Mouse (Mus musculus) midbrain, embryonic 14.5 days (tissue): ENCODE measurements around the gene Lrp5. TPM values are rescaled to one million over a fixed set of nuclear protein-coding genes. Genes with fewer than 3 reads are reported as not detected.

ENCODE experiments used
- ATAC-seq: fragments of 200-750 bp; cut with Nextera tagmentation; 2 replicates; pipeline ENCODE4 v1.8.0; 2017; ENCODE audit warnings: moderate number of reproducible peaks, moderate library complexity; ENCODE audit not compliant: low FRiP score, low TSS enrichment
- DNase-seq: peaks from one replicate; pipeline ENCODE4 v3.0.0-alpha.2; 2015
- H3K27ac ChIP-seq: fragments of 300-500 bp; sonication (generic); replicated peaks from 2 replicates; pipeline ENCODE4 v1.5.1; 2014; ENCODE audit warnings: mild to moderate bottlenecking, low read depth, low read length, moderate library complexity
- H3K27me3 ChIP-seq: fragments of 300-500 bp; sonication (generic); 2 replicates; pipeline ENCODE4 v1.6.1; 2014; ENCODE audit warnings: low read length, control low read depth, mixed read lengths; ENCODE audit not compliant: control insufficient read depth, insufficient read depth
- H3K36me3 ChIP-seq: fragments of 300-500 bp; sonication (generic); 2 replicates; pipeline ENCODE4 v1.6.1; 2014; ENCODE audit warnings: low read length, control low read depth; ENCODE audit not compliant: control insufficient read depth, insufficient read depth
- H3K4me1 ChIP-seq: fragments of 300-500 bp; sonication (generic); 2 replicates; pipeline ENCODE4 v1.6.1; 2014; ENCODE audit warnings: mild to moderate bottlenecking, antibody characterized with exemption, low read length, control low read depth; ENCODE audit not compliant: control insufficient read depth, insufficient read depth
- H3K4me2 ChIP-seq: fragments of 300-500 bp; sonication (generic); 2 replicates; pipeline ENCODE4 v1.6.1; 2014; ENCODE audit warnings: mild to moderate bottlenecking, low read length, moderate library complexity
- H3K4me3 ChIP-seq: fragments of 300-500 bp; sonication (generic); replicated peaks from 2 replicates; pipeline ENCODE4 v1.5.1; 2014; ENCODE audit warnings: low read depth, low read length
- H3K9ac ChIP-seq: fragments of 300-500 bp; sonication (generic); replicated peaks from 2 replicates; pipeline ENCODE4 v1.6.1; 2014; ENCODE audit warnings: mild to moderate bottlenecking, low read length, moderate library complexity
- H3K9me3 ChIP-seq: fragments of 300-500 bp; sonication (generic); 2 replicates; pipeline ENCODE4 v1.6.1; 2016; ENCODE audit warnings: low read length, control low read depth, mixed read lengths; ENCODE audit not compliant: control insufficient read depth
- WGBS: fragments of 180-500 bp; shearing (Covaris S2); extraction: QIAGEN DNeasy Blood & Tissue Kit; methylation state at CpG from one replicate; pipeline ENCODE4 v1.1.7; 2014; 5-methylcytosine and 5-hydroxymethylcytosine counted together
- polyA plus RNA-seq: library from polyadenylated mRNA; unstranded; fragments of >200 nt; fragmentation: Nextera tagmentation; extraction: Ambion mirVana; gene quantifications from 2 replicates; pipeline ENCODE4 v1.2.1, GENCODE M21; 2014

Gene Lrp5
- polyA plus RNA-seq, 1 experiment from 2014 or later: 1.3 TPM

DNA sequence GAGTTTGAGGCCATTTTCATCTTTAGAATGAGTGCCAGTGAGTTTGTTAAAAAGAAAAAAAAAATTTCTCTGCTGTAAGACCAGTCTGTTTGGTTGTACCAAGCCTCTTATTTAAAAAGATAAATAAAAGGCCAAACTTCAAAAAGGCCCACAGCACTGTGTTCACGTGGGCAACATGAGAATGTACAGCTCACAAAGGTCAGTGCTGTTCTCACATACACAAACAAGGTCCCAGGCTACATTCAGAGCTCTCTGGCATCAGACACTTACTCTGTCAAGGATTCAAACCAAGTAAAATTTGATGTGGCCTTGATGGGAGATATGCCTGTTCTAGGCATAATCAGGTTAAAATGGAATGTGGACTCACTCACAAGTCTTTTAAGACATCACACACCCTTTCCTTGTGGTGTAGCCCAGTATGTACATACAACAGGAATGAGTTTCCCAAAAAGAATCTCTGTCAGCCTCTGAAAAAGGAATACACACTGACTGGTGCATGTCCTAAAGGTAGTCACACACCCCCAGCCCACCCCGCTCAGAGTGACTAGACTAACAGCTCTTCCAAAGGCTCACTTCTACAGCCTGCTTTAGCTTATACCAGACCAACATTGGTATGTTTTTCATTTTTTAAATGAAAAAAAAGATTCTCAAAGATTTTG is 130.1 kb downstream of the Lrp5 start:
- DNase-seq (no peak), ATAC-seq (no peak)
- Histone ChIP-seq H3K27ac (no peak overlapping the region), H3K4me1 (no peaks in the 10 kb centered on the region), H3K4me3 (no peak overlapping the region), H3K36me3 (no peaks in the 10 kb centered on the region), H3K4me2 (no peak overlapping the region), H3K27me3 (no peaks in the 10 kb centered on the region), H3K9me3 (no peaks in the 10 kb centered on the region), H3K9ac (no peak overlapping the region)
- 98% methylated on average over 2 of the region's 2 CpGs for WGBS

DNA sequence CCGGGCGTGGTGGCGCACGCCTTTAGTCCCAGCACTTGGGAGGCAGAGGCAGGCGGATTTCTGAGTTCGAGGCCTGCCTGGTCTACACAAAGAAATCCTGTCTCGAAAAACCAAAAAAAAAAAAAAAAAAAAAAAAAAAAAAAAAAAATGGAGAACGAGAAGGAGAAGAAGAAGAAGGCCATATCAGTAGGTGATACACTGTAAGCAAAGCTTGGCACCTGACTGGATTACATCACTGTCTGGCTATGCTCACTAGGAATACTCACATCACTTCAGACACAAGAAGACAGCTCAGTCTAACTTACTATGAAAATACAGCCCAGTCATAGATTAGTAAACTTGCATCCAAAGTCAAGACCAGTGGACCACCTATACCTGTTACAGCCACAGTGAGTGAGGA is 131.6 kb downstream of the Lrp5 start:
- no peaks in the 10 kb centered on the region for H3K27me3 ChIP-seq
- no peaks in the 10 kb centered on the region for H3K4me1 ChIP-seq
- 94% methylated on average over 8 of the region's 8 CpGs for WGBS
- H3K9me3 ChIP-seq: no peaks in the 10 kb centered on the region
- H3K4me2 ChIP-seq: no peak overlapping the region
- H3K27ac ChIP-seq: no peak overlapping the region
- H3K4me3 ChIP-seq: no peak overlapping the region
- H3K9ac ChIP-seq: no peak overlapping the region
- DNase-seq (no peak), ATAC-seq (no peak)
- no peaks in the 10 kb centered on the region for H3K36me3 ChIP-seq

DNA sequence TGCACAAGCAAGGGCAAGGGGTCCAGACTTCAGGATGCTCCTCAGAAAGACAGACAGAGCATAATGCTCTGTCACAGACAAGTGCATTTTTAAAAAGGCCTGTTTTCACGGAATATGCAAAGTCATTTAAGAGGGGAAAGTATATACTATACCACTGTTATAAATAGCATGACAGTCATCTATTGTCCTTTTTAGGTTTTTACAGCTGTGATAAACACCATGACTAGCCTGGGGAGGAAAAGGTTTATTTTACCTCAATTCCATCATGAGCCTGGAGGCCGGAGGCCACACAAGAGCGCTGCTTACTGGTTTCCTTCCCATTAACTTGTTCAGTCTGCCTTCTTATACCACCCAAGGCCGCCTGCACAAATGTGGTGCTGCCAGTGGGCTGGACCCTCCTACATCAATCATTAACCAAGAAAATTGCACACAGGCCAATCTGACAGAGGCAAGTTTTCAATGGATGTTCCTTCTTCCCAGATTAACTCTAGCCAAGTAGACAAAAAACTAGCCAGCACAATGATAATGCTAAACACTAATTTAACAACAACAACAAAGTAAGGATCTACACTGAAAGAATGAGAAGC is 134.7 kb downstream of the Lrp5 start:
- no peak overlapping the region for H3K9ac ChIP-seq
- H3K27ac ChIP-seq: no peak overlapping the region
- 86% methylated on average over 4 of the region's 4 CpGs for WGBS
- no peaks in the 10 kb centered on the region for H3K27me3 ChIP-seq
- H3K4me2 ChIP-seq: no peak overlapping the region
- DNase-seq (no peak), ATAC-seq (no peak)
- H3K4me1 ChIP-seq: no peaks in the 10 kb centered on the region
- H3K9me3 ChIP-seq: no peaks in the 10 kb centered on the region
- peaks cover 3% of the 10 kb centered on the region; the same call in 1 of the 2 replicates for H3K36me3 ChIP-seq
- H3K4me3 ChIP-seq: no peak overlapping the region

- 93% methylated on average over 1 of the region's 1 CpGs for WGBS
- Histone ChIP-seq H3K4me1 (no peaks in the 10 kb centered on the region), H3K36me3 (peaks cover 3% of the 10 kb centered on the region; the same call in 1 of the 2 replicates), H3K4me2 (no peak overlapping the region), H3K27me3 (no peaks in the 10 kb centered on the region), H3K9me3 (no peaks in the 10 kb centered on the region), H3K4me3 (no peak overlapping the region), H3K9ac (no peak overlapping the region), H3K27ac (no peak overlapping the region)
- no peak for DNase-seq
- ATAC-seq: no peak
Measured at GRCm38 (mm10) chr19:3550101-3550500, 136.3 kb downstream of the Lrp5 start.

- Histone ChIP-seq H3K9me3 (no peaks in the 10 kb centered on the region), H3K4me1 (no peaks in the 10 kb centered on the region), H3K4me3 (no peak overlapping the region), H3K4me2 (no peak overlapping the region), H3K9ac (no peak overlapping the region), H3K27me3 (no peaks in the 10 kb centered on the region), H3K36me3 (peaks cover 3% of the 10 kb centered on the region; the same call in 1 of the 2 replicates), H3K27ac (no peak overlapping the region)
- DNase-seq (no peak), ATAC-seq (no peak)
- WGBS: 83% methylated on average over 1 of the region's 1 CpGs
Measured at GRCm38 (mm10) chr19:3549263-3549662, 137.1 kb downstream of the Lrp5 start.

DNA sequence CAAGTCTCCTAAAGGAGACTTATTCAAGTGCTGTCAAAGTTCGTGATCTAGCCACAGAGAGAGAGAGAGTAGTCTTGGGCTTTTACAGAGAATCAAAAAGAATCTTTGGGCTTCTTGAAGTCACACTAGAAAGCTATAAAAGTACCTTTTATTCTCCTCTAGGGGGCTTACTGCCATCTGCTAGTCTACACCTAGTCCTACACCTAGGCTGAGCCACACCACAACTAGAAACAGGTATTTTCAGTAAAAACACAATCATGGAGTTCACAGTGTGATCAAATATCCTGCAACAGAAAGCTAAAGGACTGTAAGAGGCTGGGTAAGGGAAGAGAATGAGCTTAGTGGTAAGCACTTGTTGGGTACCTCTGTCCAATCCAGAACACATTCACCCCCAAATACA is 138.1 kb downstream of the Lrp5 start:
- DNase-seq (no peak), ATAC-seq (no peak)
- H3K9me3 ChIP-seq: no peaks in the 10 kb centered on the region
- peaks cover 8% of the 10 kb centered on the region for H3K36me3 ChIP-seq
- H3K4me2 ChIP-seq: no peak overlapping the region
- no peak overlapping the region for H3K4me3 ChIP-seq
- WGBS: 100% methylated on average over 1 of the region's 1 CpGs
- no peaks in the 10 kb centered on the region for H3K4me1 ChIP-seq
- no peak overlapping the region for H3K27ac ChIP-seq
- no peaks in the 10 kb centered on the region for H3K27me3 ChIP-seq
- H3K9ac ChIP-seq: no peak overlapping the region

DNA sequence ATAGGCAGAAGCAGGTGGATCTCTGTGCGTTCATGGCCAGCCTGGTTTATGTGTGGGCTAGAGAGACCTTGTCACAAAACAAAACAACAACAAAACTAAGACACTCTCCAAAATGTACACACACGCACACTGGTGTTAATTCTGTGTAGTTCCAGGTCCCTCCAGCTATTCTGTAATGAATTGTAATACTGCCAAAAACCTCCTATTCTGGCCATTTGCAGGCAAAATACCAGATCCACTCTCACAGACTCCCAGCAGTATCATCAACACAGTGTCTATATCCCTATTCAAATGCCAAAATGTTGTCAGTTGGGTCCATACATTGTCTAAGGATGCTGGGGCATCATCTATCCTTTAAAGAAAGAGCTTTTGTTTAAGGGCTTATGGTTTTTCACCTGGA is 141.4 kb downstream of the Lrp5 start:
- H3K4me1 ChIP-seq: no peaks in the 10 kb centered on the region
- H3K27me3 ChIP-seq: no peaks in the 10 kb centered on the region
- no peak overlapping the region for H3K27ac ChIP-seq
- no peak overlapping the region for H3K9ac ChIP-seq
- WGBS: 94% methylated on average over 2 of the region's 2 CpGs
- H3K4me2 ChIP-seq: no peak overlapping the region
- H3K36me3 ChIP-seq: peaks cover 14% of the 10 kb centered on the region
- H3K9me3 ChIP-seq: no peaks in the 10 kb centered on the region
- DNase-seq (no peak), ATAC-seq (no peak)
- no peak overlapping the region for H3K4me3 ChIP-seq

GRCm38 (mm10) chr19:3542591-3542990 is 143.8 kb downstream of the Lrp5 start:
- DNase-seq: no peak
- Histone ChIP-seq H3K27me3 (no peaks in the 10 kb centered on the region), H3K27ac (no peak overlapping the region), H3K36me3 (peaks cover 14% of the 10 kb centered on the region), H3K4me2 (no peak overlapping the region), H3K4me3 (no peak overlapping the region), H3K4me1 (no peaks in the 10 kb centered on the region), H3K9me3 (no peaks in the 10 kb centered on the region), H3K9ac (no peak overlapping the region)
- 92% methylated on average over 4 of the region's 4 CpGs for WGBS
- no peak for ATAC-seq

DNA sequence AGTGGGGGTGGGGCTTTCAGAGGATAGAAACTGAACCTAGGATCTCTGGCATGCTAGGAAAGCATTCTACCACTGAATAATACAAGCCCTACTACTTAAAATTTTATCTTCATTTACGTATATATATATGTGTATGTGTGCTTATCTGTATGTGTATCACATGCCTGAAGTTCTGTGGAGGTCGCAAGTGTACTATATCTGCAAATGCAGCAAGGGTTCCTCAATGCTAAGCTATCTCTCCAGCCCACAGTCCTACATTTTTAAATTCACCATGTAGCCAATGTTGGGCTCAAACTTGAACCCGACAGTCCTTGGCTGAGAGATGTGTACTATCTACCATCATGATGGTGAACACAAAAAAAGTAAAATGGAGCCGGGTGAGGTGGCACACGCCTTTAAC is 145.4 kb downstream of the Lrp5 start:
- H3K27me3 ChIP-seq: no peaks in the 10 kb centered on the region
- WGBS: 97% methylated on average over 5 of the region's 5 CpGs
- ATAC-seq: no peak
- no peaks in the 10 kb centered on the region for H3K4me1 ChIP-seq
- no peak for DNase-seq
- H3K27ac ChIP-seq: no peak overlapping the region
- H3K4me2 ChIP-seq: no peak overlapping the region
- H3K9ac ChIP-seq: no peak overlapping the region
- H3K36me3 ChIP-seq: peaks cover 13% of the 10 kb centered on the region
- H3K9me3 ChIP-seq: no peaks in the 10 kb centered on the region
- no peak overlapping the region for H3K4me3 ChIP-seq
